Mouse (Mus musculus) frontal cortex, postnatal 10 days (tissue): Measurements from ENCODE around the gene Gm16867.
"Not testable (repeated sequence)": the region's sequence is repeated elsewhere in the genome, so short reads cannot be mapped to it uniquely, and the experiment has no call there.

Source experiments
- DNase-seq, 2 experiments: peaks; one replicate each; pipeline ENCODE4 v3.0.0; 2022; ENCODE audit warnings: low spot score in 2 of 2, mixed read lengths in 1 of 2

Gene Gm16867

GRCm38 (mm10) chr14:69503174-69503573 lies at the start of gene Gm16867:
Gene Gm16867 (minus strand): TSS chr14:69503362.
- not testable (repeated sequence) for DNase-seq

DNA sequence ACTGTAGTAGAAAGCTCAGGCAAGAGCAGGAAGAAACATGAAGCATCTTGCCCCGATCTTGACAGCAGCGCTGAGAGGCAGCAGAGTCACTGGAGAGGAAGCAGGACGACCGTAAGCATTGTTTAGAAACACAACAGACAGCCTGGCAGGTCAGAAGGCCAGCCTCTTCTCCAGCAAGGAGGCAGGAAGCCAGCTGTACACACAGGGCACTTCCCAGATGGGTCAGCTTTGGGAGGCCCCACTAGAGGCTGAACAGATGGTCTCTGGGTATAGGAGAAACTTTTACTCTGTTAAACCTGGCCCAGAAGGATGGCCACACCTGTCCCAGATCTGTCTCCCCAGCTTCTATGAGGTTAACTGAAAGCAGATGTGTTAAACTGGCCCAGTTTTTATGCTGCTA lies 44.1 kb upstream of the Gm16867 start:
- DNase-seq = not testable (repeated sequence)

GRCm38 (mm10) chr14:69545052-69545451 lies 41.9 kb upstream of the Gm16867 start:
- not testable (repeated sequence) for DNase-seq

DNA sequence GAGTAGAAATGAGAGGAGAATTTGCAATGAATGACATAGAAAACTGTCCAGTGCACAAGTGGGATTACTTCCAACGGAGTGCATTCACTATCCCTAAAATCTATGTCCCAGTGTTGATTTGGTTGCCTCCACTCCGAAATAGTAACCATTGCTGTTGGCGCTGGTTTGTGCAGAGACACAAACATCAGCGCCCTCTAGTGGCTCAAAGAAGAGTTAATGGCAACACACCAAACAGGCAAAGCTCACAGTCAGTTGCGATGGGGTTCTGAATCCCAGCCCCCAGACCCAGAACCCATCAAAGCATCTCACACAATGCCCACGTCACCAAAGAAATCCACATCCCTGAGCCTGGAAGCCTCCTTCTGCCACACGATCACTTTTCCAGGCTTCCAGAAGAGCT lies 40.9 kb upstream of the Gm16867 start:
- not testable (repeated sequence) for DNase-seq

DNA sequence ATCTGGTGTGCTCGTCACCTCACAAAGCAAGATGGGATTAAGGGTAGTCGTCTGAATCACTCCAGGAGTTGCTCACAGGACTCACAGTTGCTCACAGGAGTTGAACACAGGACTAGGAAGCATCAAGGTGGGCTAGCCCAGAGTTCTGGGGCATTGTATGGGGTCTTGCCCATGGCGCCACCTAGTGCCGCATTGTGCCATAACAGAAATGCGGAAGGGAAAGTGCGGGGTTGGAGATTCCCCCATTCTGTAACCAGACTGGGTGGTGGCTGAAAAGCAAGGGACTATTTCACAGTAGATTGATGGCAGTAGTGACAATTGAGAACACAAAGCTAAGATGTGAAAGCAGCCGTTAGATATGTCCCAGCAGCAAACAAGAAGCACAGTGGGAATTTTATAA lies 39.5 kb upstream of the Gm16867 start:
- not testable (repeated sequence) for DNase-seq

- not testable (repeated sequence) for DNase-seq
These were observed 37.0 kb upstream of the Gm16867 start for GRCm38 (mm10) chr14:69540113-69540512.

DNA sequence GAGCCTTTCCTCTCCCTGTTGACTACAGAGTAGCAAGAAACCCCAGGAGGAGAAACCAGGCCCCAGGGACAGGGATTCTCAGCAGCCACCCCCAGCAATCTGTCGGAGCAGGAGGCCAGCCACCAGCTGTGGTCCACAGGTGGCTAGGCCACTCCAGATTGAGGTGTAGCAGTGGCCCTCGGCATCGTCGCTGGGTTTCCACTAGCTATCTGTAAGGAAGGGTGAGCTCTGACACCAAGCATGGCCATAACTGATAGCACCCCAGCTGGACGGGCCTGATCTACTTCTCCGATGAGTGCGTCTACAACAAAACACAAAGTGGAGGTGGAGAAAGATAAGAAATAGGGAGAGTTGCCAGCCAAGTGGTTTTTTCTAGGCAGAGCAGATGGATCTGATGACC lies 33.4 kb upstream of the Gm16867 start:
- not testable (repeated sequence) for DNase-seq

DNA sequence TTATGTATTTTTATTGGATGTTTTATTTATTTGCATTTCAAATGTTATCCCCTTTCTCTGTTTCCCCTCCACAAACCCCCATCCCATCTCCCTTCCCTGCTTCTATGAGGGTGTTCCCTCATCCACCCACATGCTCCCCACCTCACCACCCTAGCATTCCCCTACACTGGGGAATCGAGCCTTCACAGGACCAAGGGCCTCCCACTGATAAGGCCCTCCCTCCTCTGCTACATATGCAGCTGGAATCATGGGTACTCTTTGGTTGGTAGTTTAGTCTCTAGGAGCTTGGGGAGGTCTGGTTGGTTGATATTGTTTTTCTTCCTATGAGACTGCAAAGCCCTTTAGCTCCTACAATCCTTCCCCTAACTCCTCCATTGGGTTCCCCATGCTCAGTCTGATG lies 23.0 kb upstream of the Gm16867 start:
- DNase-seq = not testable (repeated sequence)

DNA sequence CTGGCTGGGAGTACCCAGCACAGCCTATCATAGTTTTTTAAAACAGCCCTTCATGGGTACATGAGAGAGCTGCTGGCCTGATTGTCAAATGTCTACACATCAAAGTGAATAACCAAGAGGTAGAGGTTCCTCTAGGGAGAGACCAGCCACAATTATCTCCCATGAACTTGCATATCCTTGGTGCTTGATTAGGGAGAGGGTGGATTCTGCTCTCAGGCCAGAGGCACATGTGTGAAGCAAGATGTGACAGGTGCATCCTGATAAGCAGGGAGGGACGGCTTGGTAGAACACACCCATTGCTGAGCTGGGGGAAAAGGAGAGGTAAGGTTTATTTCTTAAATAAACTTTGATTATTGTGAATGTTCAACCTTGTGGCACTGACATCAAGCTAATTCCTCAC lies 19.8 kb upstream of the Gm16867 start:
- DNase-seq = not testable (repeated sequence)

- not testable (repeated sequence) for DNase-seq
These were observed 17.6 kb upstream of the Gm16867 start for GRCm38 (mm10) chr14:69520810-69521209.

GRCm38 (mm10) chr14:69512449-69512848 lies 9.3 kb upstream of the Gm16867 start, which contains the start of gene Gm27179:
Gene Gm27179 (minus strand): TSS chr14:69512549.
- DNase-seq = not testable (repeated sequence)

DNA sequence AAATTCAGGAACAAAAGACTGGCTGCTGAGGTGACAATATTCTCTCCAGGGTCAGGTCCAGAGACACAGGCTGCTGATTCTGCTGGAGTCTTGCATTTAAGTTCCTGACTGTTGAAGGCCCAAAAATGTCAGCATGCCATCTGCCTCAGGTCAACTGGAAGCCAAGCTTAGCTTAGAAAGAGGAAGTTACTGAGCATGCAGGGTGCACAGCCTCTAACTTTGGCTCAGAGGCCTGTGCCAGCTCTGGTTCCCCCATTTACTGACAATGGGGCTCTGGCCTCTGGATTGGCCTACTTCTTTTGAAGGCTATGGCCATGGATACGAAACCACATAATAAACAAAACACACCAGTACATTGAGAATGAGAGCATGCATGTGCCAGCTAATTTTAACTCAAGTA lies 3.8 kb upstream of the Gm16867 start:
- DNase-seq = not testable (repeated sequence)

DNA sequence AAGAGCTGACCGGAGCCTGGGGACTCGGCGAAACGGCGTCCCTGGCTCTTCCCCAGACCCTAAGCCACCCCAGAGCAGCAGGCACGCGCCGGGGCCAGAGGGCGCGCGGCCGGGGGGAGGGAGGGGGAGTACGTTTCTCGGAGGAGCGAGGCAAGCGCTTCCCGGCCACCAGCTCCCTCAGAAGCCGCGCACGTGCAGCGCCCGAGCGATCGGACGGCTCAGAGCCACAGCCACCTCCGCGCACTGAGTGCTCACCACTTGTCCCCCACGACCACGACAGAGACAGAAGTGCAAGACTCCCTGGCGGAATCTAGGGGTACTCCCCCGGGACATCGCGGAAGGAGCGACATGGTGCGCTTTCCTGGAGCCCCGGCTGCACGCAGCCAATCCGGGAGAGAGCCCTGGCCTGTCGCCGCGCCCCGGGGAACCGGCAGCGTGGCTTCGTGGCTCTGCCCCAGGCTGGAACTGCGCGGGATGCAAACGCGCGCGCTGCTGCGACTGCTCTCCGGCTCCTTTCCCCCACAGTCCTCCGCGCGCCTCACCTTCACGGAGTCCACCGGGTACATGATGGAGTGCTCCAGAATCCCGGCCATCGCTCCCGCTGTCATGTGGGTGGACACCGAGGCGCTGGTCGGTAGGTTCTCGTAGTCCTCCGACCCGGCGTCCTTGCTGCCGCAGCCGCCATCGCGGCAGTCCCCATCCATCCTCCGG lies 567 bp downstream of the Gm16867 start:
- not testable (repeated sequence) for DNase-seq

DNA sequence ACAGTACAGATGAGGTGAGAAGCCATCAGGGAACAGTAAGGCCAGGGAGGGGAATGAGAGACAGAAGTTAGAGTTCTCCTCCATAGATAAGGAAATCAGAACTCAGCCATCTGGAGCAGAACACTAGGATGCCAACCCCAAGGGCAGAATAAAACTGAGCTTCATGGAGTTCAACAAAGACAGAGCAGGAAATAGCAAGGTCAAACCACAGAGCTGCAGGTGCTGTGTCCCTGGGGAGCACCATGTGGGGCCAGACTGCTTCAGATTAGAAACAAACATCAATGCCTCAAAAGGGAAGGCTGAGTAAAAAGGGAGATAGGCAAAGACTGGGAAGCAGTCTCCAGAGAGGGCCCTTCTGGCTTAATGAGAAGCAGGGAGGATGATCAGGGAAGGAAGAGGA lies 6.9 kb downstream of the Gm16867 start:
- DNase-seq = not testable (repeated sequence)

DNA sequence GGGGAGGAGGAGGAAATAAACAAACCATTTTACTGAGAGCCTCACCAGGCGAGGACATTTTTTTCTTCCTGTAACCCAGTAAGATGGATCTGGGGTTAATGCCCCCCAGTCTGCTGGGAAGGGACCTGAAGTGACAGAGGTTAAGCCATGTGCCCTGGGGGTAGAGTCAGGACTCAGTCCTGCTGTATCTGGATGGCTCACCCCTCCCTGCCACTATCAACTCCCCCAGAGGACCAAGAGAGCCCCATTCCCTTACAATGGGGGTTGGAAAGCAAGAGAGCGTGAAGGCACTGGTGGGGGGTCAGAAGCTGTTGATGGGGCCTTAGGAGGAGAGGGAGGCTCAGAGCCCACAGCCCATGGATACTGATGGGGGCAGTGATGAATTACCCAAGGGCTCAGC lies 8.2 kb downstream of the Gm16867 start:
- not testable (repeated sequence) for DNase-seq

- not testable (repeated sequence) for DNase-seq
These were observed 8.6 kb downstream of the Gm16867 start for GRCm38 (mm10) chr14:69494522-69494921.

GRCm38 (mm10) chr14:69488001-69488400 lies 15.2 kb downstream of the Gm16867 start:
- not testable (repeated sequence) for DNase-seq

- not testable (repeated sequence) for DNase-seq
These were observed 17.6 kb downstream of the Gm16867 start for GRCm38 (mm10) chr14:69485466-69486135.

DNA sequence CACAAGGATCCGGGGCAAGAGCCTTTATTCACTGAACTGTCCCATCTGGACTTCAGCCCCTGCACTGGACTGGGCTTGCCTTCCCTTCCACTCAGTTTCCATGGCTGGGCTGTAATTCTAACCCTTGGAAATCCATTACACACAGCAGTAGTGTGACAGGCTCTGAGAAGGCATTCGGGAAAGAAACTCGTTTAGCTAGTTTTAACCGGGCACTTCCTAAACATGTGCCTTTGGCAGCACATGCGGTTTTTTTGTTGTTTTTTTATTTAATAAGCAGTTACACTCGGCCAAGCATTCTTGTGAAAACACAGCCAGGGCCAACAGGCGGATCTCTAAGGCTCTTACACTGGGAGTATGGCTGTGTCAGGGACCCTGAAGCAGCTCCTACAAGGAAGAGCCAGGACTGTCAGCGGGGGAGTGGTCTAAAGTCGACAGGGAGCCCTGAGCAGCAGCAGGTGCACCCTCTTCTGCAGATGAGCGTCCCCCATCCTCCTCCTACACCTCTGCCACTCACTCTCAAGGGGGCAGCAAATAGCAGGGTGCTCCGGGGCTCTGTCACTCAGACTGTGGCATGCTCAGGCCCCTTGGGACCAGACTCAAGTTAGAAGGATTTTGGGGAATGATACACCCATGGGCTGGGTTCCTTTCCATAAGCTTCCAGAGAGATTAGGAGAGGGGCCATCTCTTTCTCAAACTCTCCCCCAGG lies 29.1 kb downstream of the Gm16867 start:
- not testable (repeated sequence) for DNase-seq

- not testable (repeated sequence) for DNase-seq
These were observed 29.8 kb downstream of the Gm16867 start for GRCm38 (mm10) chr14:69473322-69473721.

DNA sequence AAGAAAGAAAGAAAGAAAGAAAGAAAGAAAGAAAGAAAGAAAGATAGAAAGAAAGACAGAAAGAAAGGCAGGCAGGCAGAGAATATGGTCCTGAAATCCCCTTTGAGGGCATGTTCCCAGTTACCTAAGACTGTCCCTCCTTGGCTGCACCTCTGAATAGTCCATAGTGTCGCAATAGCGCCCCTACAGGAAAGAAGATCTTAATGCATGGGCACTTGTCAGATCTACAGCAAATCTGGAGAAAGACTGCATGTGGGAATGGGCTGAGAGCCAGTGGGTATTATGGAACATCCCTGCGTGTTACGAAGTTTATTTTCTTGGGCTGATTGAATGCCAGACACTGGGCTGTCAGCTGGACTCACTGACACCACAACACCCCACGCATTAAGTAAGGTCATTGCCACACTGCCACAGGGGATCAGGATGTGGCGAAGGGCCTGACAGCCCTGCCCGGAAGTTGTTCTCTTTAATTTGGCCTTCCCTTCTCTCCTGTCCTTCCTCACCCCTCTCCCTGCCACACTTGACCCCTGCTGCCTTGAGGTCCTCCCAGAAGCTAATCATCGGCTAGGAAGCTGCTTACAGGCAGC lies 32.9 kb downstream of the Gm16867 start:
- DNase-seq = not testable (repeated sequence)
